Mouse (Mus musculus) thymus, adult 2 months (tissue): ENCODE measurements around the gene Il1rl2. TPM values are rescaled to one million over a fixed set of nuclear protein-coding genes. Genes with fewer than 3 reads are reported as not detected.

Experiments used
- DNase-seq: peaks from one replicate; pipeline ENCODE4 v3.0.0; 2021
- H3K27ac ChIP-seq: fragments of 200-500 bp; 2 replicates; pipeline ENCODE4 v1.5.1; 2012; ENCODE audit warnings: low read length, control low read depth; ENCODE audit not compliant: control insufficient read depth, insufficient read depth
- H3K27me3 ChIP-seq: fragments of 200-500 bp; 2 replicates; pipeline ENCODE4 v1.6.1; 2012; ENCODE audit warnings: mild to moderate bottlenecking, low read length, moderate library complexity, mixed read lengths; ENCODE audit not compliant: control insufficient read depth, insufficient read depth
- H3K36me3 ChIP-seq: fragments of 200-500 bp; 2 replicates; pipeline ENCODE4 v1.6.1; 2012; ENCODE audit warnings: mild to moderate bottlenecking, low read length, moderate library complexity; ENCODE audit not compliant: control insufficient read depth, insufficient read depth
- H3K4me1 ChIP-seq: fragments of 200-500 bp; replicated peaks from 2 replicates; pipeline ENCODE4 v1.6.1; 2012; ENCODE audit warnings: low read length; ENCODE audit not compliant: control insufficient read depth, insufficient read depth
- H3K4me3 ChIP-seq: fragments of 200-500 bp; 2 replicates; pipeline ENCODE4 v1.5.1; 2012; ENCODE audit warnings: mild to moderate bottlenecking, low read length, control low read depth, moderate library complexity; ENCODE audit not compliant: control insufficient read depth, insufficient read depth
- CTCF ChIP-seq: fragments of 200-500 bp; IDR thresholded peaks from 2 replicates; pipeline ENCODE4 v1.5.1; 2012; ENCODE audit warnings: mild to moderate bottlenecking, control low read depth, low read length, moderate library complexity, borderline replicate concordance; ENCODE audit not compliant: control insufficient read depth, poor library complexity, insufficient read depth; ENCODE audit errors: extremely low read depth
- POLR2A ChIP-seq: fragments of 200-500 bp; IDR thresholded peaks from 2 replicates; pipeline ENCODE4 v1.6.1; 2012; ENCODE audit warnings: mild to moderate bottlenecking, low read length, control low read depth, moderate library complexity; ENCODE audit not compliant: control insufficient read depth, poor library complexity, insufficient read depth; ENCODE audit errors: extremely low read depth
- WGBS: fragments of 180-500 bp; shearing (Covaris S2); methylation state at CpG from one replicate; pipeline ENCODE4 v1.1.7; 2018; 5-methylcytosine and 5-hydroxymethylcytosine counted together
- polyA plus RNA-seq: library from polyadenylated mRNA; depleted of rRNA; stranded (reverse); fragments of >200 nt; gene quantifications from 2 replicates; pipeline ENCODE4 v1.2.3, GENCODE M21; 2012

Gene Il1rl2
- polyA plus RNA-seq, 1 experiment, result 7.3 TPM

DNA sequence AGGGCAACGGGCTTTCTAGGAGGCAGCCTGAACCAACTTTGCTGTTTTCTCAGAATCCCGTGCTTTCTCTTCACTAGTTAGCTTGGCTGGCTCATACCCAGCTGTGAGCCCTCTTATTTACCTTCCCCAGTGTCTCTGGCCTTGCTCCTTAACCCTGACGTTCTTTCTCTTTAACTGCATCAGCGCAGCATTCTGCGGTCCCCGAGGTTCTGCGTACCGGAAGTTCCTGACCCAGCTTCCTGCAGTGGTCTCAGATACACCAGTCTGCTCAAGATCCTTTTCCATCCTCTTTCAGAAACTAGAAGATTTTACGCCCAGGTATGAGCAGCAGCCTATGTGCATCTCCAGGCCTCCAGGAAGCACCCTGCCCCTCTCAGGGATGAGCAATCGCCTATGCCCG lies 56.6 kb downstream of the Il1rl2 start:
- no peak overlapping the region for H3K27ac ChIP-seq
- no peaks in the 10 kb centered on the region for H3K27me3 ChIP-seq
- no peak overlapping the region for H3K4me3 ChIP-seq
- 61% methylated on average over 11 of the region's 11 CpGs for WGBS
- no peaks in the 10 kb centered on the region for H3K36me3 ChIP-seq
- H3K4me1 ChIP-seq, result peaks cover 9% of the 10 kb centered on the region
- TF ChIP-seq POLR2A (no peak), CTCF (no peak)
- peak; percentile 18 for DNase-seq

DNA sequence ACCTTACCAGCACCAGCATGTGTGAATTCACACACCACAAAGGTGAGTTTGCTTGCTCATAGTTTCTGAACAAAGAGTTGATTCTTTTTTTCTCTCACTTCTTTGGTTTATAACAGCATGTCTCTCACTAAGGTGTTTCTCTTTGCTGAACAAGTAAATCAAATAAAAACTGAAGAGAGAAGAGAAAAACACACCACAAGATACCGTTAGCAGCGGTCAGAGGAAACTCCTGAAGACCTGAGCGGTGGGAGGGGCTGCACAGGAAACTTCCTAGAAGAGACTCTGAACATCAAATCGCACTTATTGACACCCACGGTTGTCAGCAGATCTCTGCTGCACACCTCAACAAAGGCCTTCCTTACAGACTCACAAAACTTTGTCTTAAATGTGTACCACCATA lies 58.4 kb downstream of the Il1rl2 start:
- Histone ChIP-seq H3K4me3 (no peak overlapping the region), H3K4me1 (peaks cover 9% of the 10 kb centered on the region), H3K27me3 (no peaks in the 10 kb centered on the region), H3K27ac (no peak overlapping the region; the same call in 1 of the 2 replicates), H3K36me3 (no peaks in the 10 kb centered on the region)
- 42% methylated on average over 5 of the region's 5 CpGs for WGBS
- DNase-seq, result peak; percentile 16
- no peak for TF ChIP-seq CTCF
- no peak for TF ChIP-seq POLR2A

DNA sequence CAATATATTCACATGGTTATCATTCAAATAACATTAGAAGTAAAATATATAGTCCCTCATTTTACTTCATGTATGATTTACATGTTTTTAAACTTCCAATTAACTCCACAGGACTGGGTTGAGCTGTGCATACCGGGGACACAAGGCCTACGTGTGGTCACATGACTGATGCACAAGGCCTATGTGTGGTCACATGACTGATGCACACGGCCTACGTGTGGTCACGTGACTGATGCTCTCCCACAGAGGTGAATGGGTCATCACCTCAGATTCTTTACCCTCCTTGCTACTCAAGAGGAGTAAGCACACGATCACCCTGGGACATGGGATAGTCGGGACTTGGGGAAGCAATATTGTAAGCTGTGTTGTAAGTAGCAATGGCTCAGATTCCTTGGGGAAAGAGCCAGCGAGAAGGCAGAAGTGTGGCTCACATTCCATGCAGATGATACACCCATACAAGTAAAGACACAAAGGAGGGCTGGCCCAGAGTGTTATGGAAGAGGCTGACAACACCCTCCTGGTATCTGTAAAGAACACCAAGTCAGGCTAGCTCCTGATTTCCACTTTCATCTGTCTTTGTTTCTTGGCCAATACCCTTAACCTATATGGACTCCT lies 60.6 kb downstream of the Il1rl2 start:
- 96% methylated on average over 8 of the region's 8 CpGs for WGBS
- no peak for DNase-seq
- H3K27ac ChIP-seq, result no peak overlapping the region
- peaks cover 9% of the 10 kb centered on the region for H3K4me1 ChIP-seq
- no peak overlapping the region for H3K4me3 ChIP-seq
- H3K36me3 ChIP-seq, result no peaks in the 10 kb centered on the region
- no peak for TF ChIP-seq CTCF
- no peaks in the 10 kb centered on the region for H3K27me3 ChIP-seq

DNA sequence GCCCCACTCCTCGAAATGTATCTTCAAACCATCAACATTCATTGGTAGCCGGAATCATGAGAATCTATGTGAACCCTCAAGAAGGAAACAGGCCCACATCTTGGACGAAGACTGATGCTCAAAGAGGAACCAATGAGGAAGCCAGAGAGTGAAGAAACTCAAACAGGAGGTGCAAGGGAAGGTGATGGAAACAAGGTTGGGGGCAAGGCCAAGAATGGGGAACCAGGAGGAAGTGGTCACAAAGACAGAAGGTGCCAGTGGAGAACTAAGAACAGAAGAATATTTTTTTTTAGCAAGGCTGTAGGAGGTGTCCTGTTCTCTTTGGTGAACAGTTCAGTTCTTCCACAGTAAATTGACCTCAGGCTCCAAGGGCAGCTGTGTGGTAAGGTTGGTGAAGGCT lies 67.0 kb downstream of the Il1rl2 start:
- TF ChIP-seq CTCF, result no peak
- TF ChIP-seq POLR2A, result no peak
- Histone ChIP-seq H3K36me3 (no peaks in the 10 kb centered on the region), H3K27me3 (no peaks in the 10 kb centered on the region), H3K27ac (no peak overlapping the region), H3K4me1 (no peaks in the 10 kb centered on the region), H3K4me3 (no peak overlapping the region)
- 34% methylated on average over 3 of the region's 3 CpGs for WGBS
- DNase-seq, result no peak

DNA sequence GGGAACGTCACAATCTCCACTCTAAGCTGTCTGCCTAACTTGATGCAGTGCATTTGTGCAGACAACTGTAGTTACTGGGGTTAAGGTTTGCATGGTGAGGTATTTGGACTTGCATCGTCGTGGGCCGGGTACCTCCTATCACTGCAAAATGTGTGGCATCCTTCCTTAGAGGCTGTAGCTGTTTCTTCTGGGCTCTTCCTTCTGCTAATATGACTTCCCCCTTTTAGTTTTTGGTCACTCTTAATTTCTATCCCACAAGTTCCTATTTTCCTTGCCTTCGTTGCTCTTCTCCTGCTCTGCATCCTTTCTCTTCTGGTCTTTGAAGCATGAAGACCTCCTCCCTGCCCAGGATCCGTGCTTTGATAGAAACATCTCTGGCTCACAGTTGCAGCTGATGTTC lies 68.1 kb downstream of the Il1rl2 start:
- Histone ChIP-seq H3K4me3 (no peak overlapping the region), H3K27ac (no peak overlapping the region), H3K36me3 (no peaks in the 10 kb centered on the region), H3K4me1 (no peaks in the 10 kb centered on the region), H3K27me3 (no peaks in the 10 kb centered on the region)
- TF ChIP-seq POLR2A, result no peak
- no peak for TF ChIP-seq CTCF
- WGBS, result 61% methylated on average over 6 of the region's 6 CpGs
- DNase-seq, result no peak

DNA sequence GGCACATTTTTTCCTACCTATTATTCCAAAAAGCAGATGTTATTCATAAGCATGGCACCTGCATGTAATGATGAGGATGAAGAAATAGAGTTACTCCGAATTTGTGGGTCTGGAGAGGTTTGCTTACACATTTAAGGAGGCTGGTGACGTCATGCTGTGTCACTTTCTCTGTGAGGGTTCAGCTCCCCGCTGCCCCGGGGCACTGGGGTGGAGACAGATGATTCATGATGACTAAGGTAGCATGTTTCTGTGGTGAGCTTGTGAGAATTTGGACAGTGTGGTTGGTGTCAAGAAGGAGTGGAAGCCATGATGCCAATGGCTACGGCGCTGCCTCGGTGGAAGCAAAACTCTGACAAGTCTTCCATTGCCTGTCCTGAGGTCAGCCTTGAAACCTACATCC lies 68.8 kb downstream of the Il1rl2 start:
- H3K36me3 ChIP-seq, result no peaks in the 10 kb centered on the region
- DNase-seq, result no peak
- 80% methylated on average over 7 of the region's 7 CpGs for WGBS
- TF ChIP-seq POLR2A, result no peak
- H3K4me1 ChIP-seq, result no peaks in the 10 kb centered on the region
- H3K4me3 ChIP-seq, result no peak overlapping the region
- no peaks in the 10 kb centered on the region for H3K27me3 ChIP-seq
- H3K27ac ChIP-seq, result no peak overlapping the region

DNA sequence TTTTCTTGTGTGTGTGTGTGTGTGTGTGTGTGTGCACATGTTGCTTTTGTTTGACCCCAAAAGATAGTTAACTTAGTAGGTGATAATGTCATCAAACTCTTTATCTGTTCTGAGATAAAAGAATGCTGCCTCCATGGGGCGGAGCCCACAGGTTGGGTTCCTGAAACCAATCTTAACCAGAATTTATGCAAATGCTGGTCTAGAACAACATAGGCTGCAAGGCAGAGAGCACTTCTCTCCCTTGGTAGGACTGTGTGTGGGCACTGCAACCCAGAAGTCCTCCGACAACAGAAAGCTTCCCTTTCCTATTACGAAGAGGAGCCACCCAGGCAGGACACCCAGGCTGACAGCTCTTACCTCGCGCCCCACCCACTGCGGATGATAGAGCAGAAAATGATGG lies 75.2 kb downstream of the Il1rl2 start:
- no peaks in the 10 kb centered on the region for H3K4me1 ChIP-seq
- no peaks in the 10 kb centered on the region for H3K36me3 ChIP-seq
- no peak overlapping the region for H3K27ac ChIP-seq
- 63% methylated on average over 6 of the region's 6 CpGs for WGBS
- H3K27me3 ChIP-seq, result no peaks in the 10 kb centered on the region
- H3K4me3 ChIP-seq, result no peak overlapping the region
- TF ChIP-seq POLR2A (no peak), CTCF (no peak)
- DNase-seq, result no peak
